Mouse (Mus musculus): Measurements from ENCODE around the gene Reln. TPM values are rescaled to one million over a fixed set of nuclear protein-coding genes. Genes with fewer than 3 reads are reported as not detected.
A peak's percentile ranks its signal among the peaks of the same experiment; 100 is the strongest.

Gene Reln
- polyA plus RNA-seq, 2 experiments = 3.3 to 6.7 TPM

DNA sequence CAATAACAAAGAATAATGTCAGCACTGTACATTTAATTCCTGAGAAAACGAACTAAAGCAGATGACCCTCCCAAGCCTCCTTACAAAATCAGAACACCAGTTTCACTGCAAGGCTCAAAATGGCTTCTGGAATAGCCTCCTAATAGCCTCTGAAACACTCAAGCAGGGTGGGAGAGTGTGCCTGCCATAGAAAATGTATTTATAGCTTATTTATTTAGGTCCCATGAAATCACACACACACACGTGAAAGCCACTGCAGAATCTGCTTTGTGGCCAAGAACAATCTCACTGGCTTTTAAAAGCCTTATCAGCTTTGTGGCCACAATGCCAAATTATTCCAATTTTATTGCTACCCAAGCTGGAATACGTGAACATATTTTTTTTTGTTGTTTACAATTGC, 154.2 kb downstream of the Reln start:
- Histone ChIP-seq H3K9me3 (ENCODE audit: control insufficient read depth, low read length) (no peaks in the 10 kb centered on the region), H3K4me3 (replicated peaks; ENCODE audit: low read length) (no peak overlapping the region), H3K27me3 (ENCODE audit: control insufficient read depth, insufficient read depth, low read length) (no peaks in the 10 kb centered on the region), H3K36me3 (ENCODE audit: control insufficient read depth, insufficient read depth, low read length) (no peaks in the 10 kb centered on the region), H3K4me2 (replicated peaks; ENCODE audit: low read depth, low read length, severe bottlenecking) (no peak overlapping the region), H3K27ac (replicated peaks; ENCODE audit: low read depth, low read length) (no peak overlapping the region), H3K9ac (ENCODE audit: low read depth, low read length, severe bottlenecking) (no peak overlapping the region), H3K4me1 (ENCODE audit: control insufficient read depth, insufficient read depth, low read length) (no peaks in the 10 kb centered on the region)
- DNase-seq (ENCODE audit: low spot score) (no peak), ATAC-seq (ENCODE audit: low FRiP score, low read depth) (no peak)
- no peak for TF ChIP-seq POLR2A (IDR thresholded peaks at IDR 0.05; ENCODE audit: borderline replicate concordance, extremely low read depth, insufficient read depth, insufficient read length)
- WGBS = 59% methylated on average over 3 of the region's 3 CpGs

DNA sequence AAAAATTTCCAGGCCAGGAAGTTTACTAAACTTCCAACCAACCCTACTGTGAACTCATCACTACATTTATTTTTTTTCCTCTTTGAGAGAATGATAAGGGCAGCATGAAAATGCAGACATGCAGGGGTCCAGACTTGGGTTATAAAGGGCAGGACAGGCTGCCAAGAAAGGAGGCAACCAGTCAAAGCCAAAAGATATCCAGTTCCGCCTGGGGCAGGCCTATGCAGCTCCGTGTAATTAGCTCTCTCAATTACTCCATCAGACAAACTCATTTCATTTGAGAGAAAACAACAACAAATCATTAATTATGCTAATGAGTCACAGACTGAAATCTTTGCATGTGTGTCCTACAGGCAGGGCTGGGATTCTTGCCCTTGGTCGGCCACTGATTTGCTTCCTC, 156.9 kb downstream of the Reln start:
- Histone ChIP-seq H3K4me3 (replicated peaks; ENCODE audit: low read length) (no peak overlapping the region), H3K9ac (ENCODE audit: low read depth, low read length, severe bottlenecking) (no peak overlapping the region), H3K9me3 (ENCODE audit: control insufficient read depth, low read length) (no peaks in the 10 kb centered on the region), H3K4me1 (ENCODE audit: control insufficient read depth, insufficient read depth, low read length) (no peaks in the 10 kb centered on the region), H3K4me2 (replicated peaks; ENCODE audit: low read depth, low read length, severe bottlenecking) (no peak overlapping the region), H3K27ac (replicated peaks; ENCODE audit: low read depth, low read length) (no peak overlapping the region), H3K27me3 (ENCODE audit: control insufficient read depth, insufficient read depth, low read length) (no peaks in the 10 kb centered on the region), H3K36me3 (ENCODE audit: control insufficient read depth, insufficient read depth, low read length) (no peaks in the 10 kb centered on the region)
- ATAC-seq (ENCODE audit: low FRiP score, low read depth) = no peak
- 62% methylated on average over 3 of the region's 3 CpGs for WGBS
- no peak for DNase-seq (ENCODE audit: low spot score)
- no peak for TF ChIP-seq POLR2A (IDR thresholded peaks at IDR 0.05; ENCODE audit: borderline replicate concordance, extremely low read depth, insufficient read depth, insufficient read length)

DNA sequence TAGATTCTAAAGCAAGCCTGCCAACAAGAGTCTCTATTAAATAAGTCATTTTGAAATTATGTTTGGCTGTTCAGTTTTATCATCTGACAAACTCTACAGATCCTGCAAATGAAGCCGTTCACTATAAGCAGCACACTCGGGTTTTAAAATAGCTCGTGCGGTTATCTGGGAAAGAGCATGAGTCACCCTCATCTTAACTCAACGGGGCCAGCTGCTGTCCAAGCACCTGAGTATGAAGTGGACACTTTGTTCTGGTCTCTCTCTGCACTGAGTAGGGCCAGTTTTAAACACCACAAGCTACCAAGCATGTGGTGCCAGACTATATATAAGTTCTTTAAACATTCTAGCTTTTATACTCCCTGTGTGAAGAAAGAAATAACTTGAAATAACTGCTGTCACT, 168.0 kb downstream of the Reln start:
- H3K27me3 ChIP-seq (ENCODE audit: control insufficient read depth, insufficient read depth, low read length) = no peaks in the 10 kb centered on the region
- H3K9ac ChIP-seq (ENCODE audit: low read depth, low read length, severe bottlenecking) = no peak overlapping the region
- 63% methylated on average over 5 of the region's 5 CpGs for WGBS
- H3K4me3 ChIP-seq (replicated peaks; ENCODE audit: low read length) = no peak overlapping the region
- no peaks in the 10 kb centered on the region for H3K36me3 ChIP-seq (ENCODE audit: control insufficient read depth, insufficient read depth, low read length)
- no peak overlapping the region for H3K27ac ChIP-seq (replicated peaks; ENCODE audit: low read depth, low read length)
- DNase-seq (ENCODE audit: low spot score) = no peak
- TF ChIP-seq POLR2A (IDR thresholded peaks at IDR 0.05; ENCODE audit: borderline replicate concordance, extremely low read depth, insufficient read depth, insufficient read length) = no peak
- no peak overlapping the region for H3K4me2 ChIP-seq (replicated peaks; ENCODE audit: low read depth, low read length, severe bottlenecking)
- no peak for ATAC-seq (ENCODE audit: low FRiP score, low read depth)
- no peaks in the 10 kb centered on the region for H3K9me3 ChIP-seq (ENCODE audit: control insufficient read depth, low read length)
- H3K4me1 ChIP-seq (ENCODE audit: control insufficient read depth, insufficient read depth, low read length) = no peaks in the 10 kb centered on the region

DNA sequence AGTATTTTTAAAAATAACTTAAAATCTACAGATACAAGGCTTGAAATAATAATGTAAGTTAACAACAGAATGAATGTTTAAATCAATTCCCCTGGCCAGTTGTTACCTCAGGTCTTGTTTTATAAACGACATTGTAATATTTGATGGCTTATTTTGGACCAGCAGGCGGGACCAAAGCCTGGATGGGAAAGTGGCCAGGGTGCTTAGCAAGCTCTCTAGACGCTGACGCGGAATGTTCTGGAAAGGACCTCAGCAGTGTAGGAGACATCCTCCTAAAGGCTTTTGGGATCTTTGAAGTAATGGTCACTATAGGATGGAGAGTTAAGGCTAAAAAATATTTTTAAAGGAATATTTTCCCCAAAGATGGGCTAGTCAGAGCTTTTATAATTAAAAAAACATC, 173.2 kb downstream of the Reln start:
- no peak overlapping the region for H3K4me2 ChIP-seq (replicated peaks; ENCODE audit: low read depth, low read length, severe bottlenecking)
- no peak overlapping the region for H3K27ac ChIP-seq (replicated peaks; ENCODE audit: low read depth, low read length)
- ATAC-seq (ENCODE audit: low FRiP score, low read depth) = no peak
- 56% methylated on average over 5 of the region's 5 CpGs for WGBS
- no peaks in the 10 kb centered on the region for H3K4me1 ChIP-seq (ENCODE audit: control insufficient read depth, insufficient read depth, low read length)
- DNase-seq (ENCODE audit: low spot score) = no peak
- H3K4me3 ChIP-seq (replicated peaks; ENCODE audit: low read length) = no peak overlapping the region
- no peak overlapping the region for H3K9ac ChIP-seq (ENCODE audit: low read depth, low read length, severe bottlenecking)
- no peaks in the 10 kb centered on the region for H3K36me3 ChIP-seq (ENCODE audit: control insufficient read depth, insufficient read depth, low read length)
- TF ChIP-seq POLR2A (IDR thresholded peaks at IDR 0.05; ENCODE audit: borderline replicate concordance, extremely low read depth, insufficient read depth, insufficient read length) = no peak
- H3K9me3 ChIP-seq (ENCODE audit: control insufficient read depth, low read length) = no peaks in the 10 kb centered on the region
- H3K27me3 ChIP-seq (ENCODE audit: control insufficient read depth, insufficient read depth, low read length) = no peaks in the 10 kb centered on the region

DNA sequence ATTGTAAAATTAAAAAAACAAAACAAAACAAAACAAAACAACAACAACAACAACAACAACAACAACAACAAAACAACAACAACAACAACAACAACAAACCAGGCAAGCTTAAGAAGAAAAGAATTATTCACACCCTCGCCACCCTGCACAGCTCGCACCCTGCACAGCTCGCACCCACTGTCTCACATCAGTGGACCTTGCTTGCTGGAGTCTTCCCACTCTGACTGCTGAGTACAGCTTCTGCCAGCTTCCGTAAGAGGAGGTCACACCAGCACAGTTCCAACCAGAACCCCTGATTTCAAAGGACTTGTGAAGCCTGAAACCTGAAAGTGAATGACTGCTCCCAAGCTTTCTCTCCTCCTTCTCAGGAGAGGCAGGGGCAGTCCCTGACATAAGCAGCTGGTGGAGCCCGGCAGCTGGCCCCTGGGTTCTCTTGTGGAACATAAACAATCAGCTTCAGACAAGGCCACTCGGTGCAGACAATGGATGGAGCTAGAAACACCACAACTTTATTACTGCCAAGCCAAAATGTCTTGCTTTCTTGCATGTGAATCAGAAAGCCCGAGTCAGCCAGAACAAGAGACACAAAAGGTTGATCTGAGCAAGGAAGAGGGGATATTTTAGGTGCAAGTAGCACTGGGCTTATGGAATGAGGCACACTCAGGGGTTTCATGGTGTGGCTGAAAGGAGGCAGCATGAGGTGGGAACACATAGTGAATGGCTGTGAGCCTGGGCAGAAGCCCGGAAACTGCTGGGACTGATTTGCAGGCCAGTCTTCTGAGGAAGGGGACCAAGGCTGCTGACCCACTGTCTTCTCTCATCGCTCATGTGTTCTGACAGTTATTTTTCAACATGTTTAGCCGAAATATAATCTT, 180.2 kb downstream of the Reln start:
- WGBS = 56% methylated on average over 10 of the region's 10 CpGs
- no peak for TF ChIP-seq POLR2A (IDR thresholded peaks at IDR 0.05; ENCODE audit: borderline replicate concordance, extremely low read depth, insufficient read depth, insufficient read length)
- no peaks in the 10 kb centered on the region for H3K36me3 ChIP-seq (ENCODE audit: control insufficient read depth, insufficient read depth, low read length)
- no peak overlapping the region for H3K4me2 ChIP-seq (replicated peaks; ENCODE audit: low read depth, low read length, severe bottlenecking)
- no peak overlapping the region for H3K27ac ChIP-seq (replicated peaks; ENCODE audit: low read depth, low read length)
- H3K27me3 ChIP-seq (ENCODE audit: control insufficient read depth, insufficient read depth, low read length) = no peaks in the 10 kb centered on the region
- no peaks in the 10 kb centered on the region for H3K9me3 ChIP-seq (ENCODE audit: control insufficient read depth, low read length)
- DNase-seq (ENCODE audit: low spot score) (no peak), ATAC-seq (ENCODE audit: low FRiP score, low read depth) (peak; percentile 47)
- 0 out of 2 replicates have a peak, but pooled peaks cover 2% of the 10 kb centered on the region for H3K4me1 ChIP-seq (ENCODE audit: control insufficient read depth, insufficient read depth, low read length)
- H3K9ac ChIP-seq (ENCODE audit: low read depth, low read length, severe bottlenecking) = no peak overlapping the region
- no peak overlapping the region for H3K4me3 ChIP-seq (replicated peaks; ENCODE audit: low read length)
